Mouse (Mus musculus): ENCODE measurements around the gene Zmat5. TPM values are rescaled to one million over a fixed set of nuclear protein-coding genes. Genes with fewer than 3 reads are reported as not detected.

Zmat5 gene
- polyA plus RNA-seq, 1 experiment: 11.7 TPM

DNA sequence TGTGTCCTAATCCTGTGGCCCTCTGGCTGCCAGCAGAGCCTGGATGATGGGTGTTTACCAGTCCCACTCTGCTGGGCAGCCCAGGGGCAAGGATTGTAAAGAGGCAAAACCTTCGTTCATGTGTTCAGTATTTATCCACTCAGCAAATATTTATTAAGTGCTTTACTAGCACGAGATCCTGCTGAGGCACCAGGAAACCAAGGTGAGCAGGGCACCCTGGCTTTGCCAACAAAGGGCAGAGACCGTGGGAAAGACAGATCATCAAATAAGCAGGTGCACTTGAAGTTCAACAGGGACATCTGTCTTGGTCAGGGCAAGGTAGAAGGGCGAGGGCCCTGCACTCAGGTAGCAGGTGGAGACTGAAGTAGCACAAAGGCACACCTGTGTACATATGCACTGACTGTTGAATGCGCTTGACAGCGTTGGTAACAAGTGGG is 29.3 kb upstream of the Zmat5 start:
- 89% methylated on average over 6 of the region's 6 CpGs for WGBS
- no peak overlapping the region for H3K4me3 ChIP-seq (replicated peaks; ENCODE audit: control insufficient read depth, low read depth, low read length)
- TF ChIP-seq POLR2A (IDR thresholded peaks at IDR 0.05; ENCODE audit: borderline replicate concordance, control insufficient read depth, low read depth, low read length): no peak
- TF ChIP-seq CTCF (IDR thresholded peaks at IDR 0.05; ENCODE audit: control insufficient read depth, insufficient read depth, low read length): no peak
- peaks cover 3% of the 10 kb centered on the region for H3K4me1 ChIP-seq (ENCODE audit: control insufficient read depth, insufficient read depth, low read length)
- H3K27ac ChIP-seq (ENCODE audit: control insufficient read depth, insufficient read depth, low read depth, low read length, poor library complexity): no peak overlapping the region

GRCm38 (mm10) chr11:4675693-4676092 is 28.8 kb upstream of the Zmat5 start:
- Histone ChIP-seq H3K4me3 (replicated peaks; ENCODE audit: control insufficient read depth, low read depth, low read length) (no peak overlapping the region), H3K4me1 (ENCODE audit: control insufficient read depth, insufficient read depth, low read length) (peaks cover 3% of the 10 kb centered on the region), H3K27ac (ENCODE audit: control insufficient read depth, insufficient read depth, low read depth, low read length, poor library complexity) (no peak overlapping the region)
- 91% methylated on average over 6 of the region's 6 CpGs for WGBS
- TF ChIP-seq CTCF (IDR thresholded peaks at IDR 0.05; ENCODE audit: control insufficient read depth, insufficient read depth, low read length) (no peak), POLR2A (IDR thresholded peaks at IDR 0.05; ENCODE audit: borderline replicate concordance, control insufficient read depth, low read depth, low read length) (no peak)

GRCm38 (mm10) chr11:4677250-4677872 is 27.1 kb upstream of the Zmat5 start:
- Histone ChIP-seq H3K27ac (ENCODE audit: control insufficient read depth, insufficient read depth, low read depth, low read length, poor library complexity) (peak overlapping the region; percentile 66), H3K4me3 (replicated peaks; ENCODE audit: control insufficient read depth, low read depth, low read length) (no peak overlapping the region), H3K4me1 (ENCODE audit: control insufficient read depth, insufficient read depth, low read length) (peaks cover 1% of the 10 kb centered on the region; the same call in 1 of the 2 replicates)
- 75% methylated on average over 7 of the region's 7 CpGs for WGBS
- no peak for TF ChIP-seq POLR2A (IDR thresholded peaks at IDR 0.05; ENCODE audit: borderline replicate concordance, control insufficient read depth, low read depth, low read length)
- TF ChIP-seq CTCF (IDR thresholded peaks at IDR 0.05; ENCODE audit: control insufficient read depth, insufficient read depth, low read length): no peak

DNA sequence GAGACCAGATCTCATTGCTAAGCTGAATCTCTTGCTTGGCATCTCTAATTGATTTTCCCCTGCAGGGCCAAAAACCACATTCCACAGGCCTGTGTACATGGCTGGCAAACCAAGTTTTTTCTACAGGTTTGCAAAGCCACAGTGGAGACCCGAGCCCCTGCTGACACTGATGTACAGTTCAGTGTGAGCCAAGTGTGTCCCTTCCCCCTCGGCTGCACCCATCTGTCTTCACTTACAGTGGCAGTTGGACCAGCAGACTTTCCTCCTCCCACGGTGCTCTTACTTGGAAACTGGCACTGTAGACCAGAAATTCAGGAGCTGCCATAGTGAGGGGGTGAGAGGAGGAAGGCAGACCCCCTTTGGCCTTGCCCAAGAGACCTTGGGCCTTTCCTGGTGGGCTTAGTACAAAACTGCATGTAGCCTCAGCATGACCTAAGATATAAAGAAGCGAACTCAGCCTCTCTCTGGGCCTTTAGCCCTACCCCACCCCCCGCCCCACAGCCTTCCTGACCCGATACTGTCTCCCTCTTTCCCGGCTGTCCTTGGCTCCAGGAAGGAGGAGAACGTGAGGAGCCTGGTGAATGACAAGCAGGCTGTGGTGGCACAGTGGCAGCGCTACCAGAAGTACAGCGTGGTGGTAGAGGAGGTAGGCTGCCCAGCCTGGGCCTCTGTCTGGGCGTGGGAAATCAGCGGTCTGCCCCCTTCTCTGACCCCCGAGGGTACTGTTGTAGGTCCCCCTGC is 25.6 kb upstream of the Zmat5 start:
- peaks cover 4% of the 10 kb centered on the region; the same call in 1 of the 2 replicates for H3K4me1 ChIP-seq (ENCODE audit: control insufficient read depth, insufficient read depth, low read length)
- TF ChIP-seq CTCF (IDR thresholded peaks at IDR 0.05; ENCODE audit: control insufficient read depth, insufficient read depth, low read length): no peak
- no peak for TF ChIP-seq POLR2A (IDR thresholded peaks at IDR 0.05; ENCODE audit: borderline replicate concordance, control insufficient read depth, low read depth, low read length)
- 83% methylated on average over 13 of the region's 13 CpGs for WGBS
- H3K4me3 ChIP-seq (replicated peaks; ENCODE audit: control insufficient read depth, low read depth, low read length): no peak overlapping the region
- no peak overlapping the region for H3K27ac ChIP-seq (ENCODE audit: control insufficient read depth, insufficient read depth, low read depth, low read length, poor library complexity)

- no peak overlapping the region for H3K27ac ChIP-seq (ENCODE audit: control insufficient read depth, insufficient read depth, low read depth, low read length, poor library complexity)
- peaks cover 3% of the 10 kb centered on the region; the same call in 1 of the 2 replicates for H3K4me1 ChIP-seq (ENCODE audit: control insufficient read depth, insufficient read depth, low read length)
- no peak overlapping the region for H3K4me3 ChIP-seq (replicated peaks; ENCODE audit: control insufficient read depth, low read depth, low read length)
- TF ChIP-seq CTCF (IDR thresholded peaks at IDR 0.05; ENCODE audit: control insufficient read depth, insufficient read depth, low read length) (no peak), POLR2A (IDR thresholded peaks at IDR 0.05; ENCODE audit: borderline replicate concordance, control insufficient read depth, low read depth, low read length) (no peak)
- 90% methylated on average over 12 of the region's 12 CpGs for WGBS
These were observed 25.0 kb upstream of the Zmat5 start for GRCm38 (mm10) chr11:4679441-4679832.

DNA sequence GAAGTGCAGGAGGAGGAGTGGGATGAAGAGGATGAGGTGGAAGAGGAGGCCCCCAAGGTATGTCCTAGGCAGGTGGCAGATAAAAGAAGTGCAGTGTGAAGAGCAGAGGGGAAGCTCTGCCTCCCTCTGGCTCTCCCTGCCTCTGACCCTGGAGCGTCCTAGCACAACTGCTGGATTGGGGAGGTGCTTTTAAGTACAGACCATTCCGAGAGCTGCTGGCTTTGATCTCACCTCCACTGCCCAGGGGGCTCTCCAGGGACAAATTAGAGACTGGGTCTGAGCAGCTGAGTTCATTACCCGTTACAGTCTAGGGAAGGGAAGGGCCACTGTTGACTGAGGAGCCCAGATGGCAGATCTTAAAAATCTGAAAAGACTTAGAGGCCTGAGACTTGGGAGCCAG is 24.4 kb upstream of the Zmat5 start:
- TF ChIP-seq CTCF (IDR thresholded peaks at IDR 0.05; ENCODE audit: control insufficient read depth, insufficient read depth, low read length): no peak
- TF ChIP-seq POLR2A (IDR thresholded peaks at IDR 0.05; ENCODE audit: borderline replicate concordance, control insufficient read depth, low read depth, low read length): no peak
- 76% methylated on average over 3 of the region's 3 CpGs for WGBS
- Histone ChIP-seq H3K4me1 (ENCODE audit: control insufficient read depth, insufficient read depth, low read length) (peaks cover 3% of the 10 kb centered on the region; the same call in 1 of the 2 replicates), H3K4me3 (replicated peaks; ENCODE audit: control insufficient read depth, low read depth, low read length) (no peak overlapping the region), H3K27ac (ENCODE audit: control insufficient read depth, insufficient read depth, low read depth, low read length, poor library complexity) (no peak overlapping the region)

- 49% methylated on average over 6 of the region's 6 CpGs for WGBS
- Histone ChIP-seq H3K4me1 (ENCODE audit: control insufficient read depth, insufficient read depth, low read length) (peaks cover 3% of the 10 kb centered on the region; the same call in 1 of the 2 replicates), H3K27ac (ENCODE audit: control insufficient read depth, insufficient read depth, low read depth, low read length, poor library complexity) (no peak overlapping the region), H3K4me3 (replicated peaks; ENCODE audit: control insufficient read depth, low read depth, low read length) (no peak overlapping the region)
- TF ChIP-seq POLR2A (IDR thresholded peaks at IDR 0.05; ENCODE audit: borderline replicate concordance, control insufficient read depth, low read depth, low read length): no peak
- TF ChIP-seq CTCF (IDR thresholded peaks at IDR 0.05; ENCODE audit: control insufficient read depth, insufficient read depth, low read length): no peak
These were observed 21.0 kb upstream of the Zmat5 start for GRCm38 (mm10) chr11:4683516-4683915.

GRCm38 (mm10) chr11:4684186-4684585 is 20.3 kb upstream of the Zmat5 start:
- Histone ChIP-seq H3K27ac (ENCODE audit: control insufficient read depth, insufficient read depth, low read depth, low read length, poor library complexity) (no peak overlapping the region), H3K4me1 (ENCODE audit: control insufficient read depth, insufficient read depth, low read length) (peaks cover 3% of the 10 kb centered on the region; the same call in 1 of the 2 replicates), H3K4me3 (replicated peaks; ENCODE audit: control insufficient read depth, low read depth, low read length) (no peak overlapping the region)
- WGBS: 82% methylated on average over 6 of the region's 6 CpGs
- TF ChIP-seq CTCF (IDR thresholded peaks at IDR 0.05; ENCODE audit: control insufficient read depth, insufficient read depth, low read length): no peak
- TF ChIP-seq POLR2A (IDR thresholded peaks at IDR 0.05; ENCODE audit: borderline replicate concordance, control insufficient read depth, low read depth, low read length): no peak
